Mouse (Mus musculus) limb, embryonic 14.5 days (tissue): ENCODE results near the gene Zmym1. TPM values are rescaled to one million over a fixed set of nuclear protein-coding genes. Genes with fewer than 3 reads are reported as not detected.

ENCODE experiments used
- ATAC-seq: fragments of 200-750 bp; cut with Nextera tagmentation; 2 replicates; pipeline ENCODE4 v1.8.0; 2017; ENCODE audit warnings: low read depth, moderate number of reproducible peaks, moderate TSS enrichment; ENCODE audit not compliant: low FRiP score
- DNase-seq: peaks from one replicate; pipeline ENCODE4 v3.0.0-alpha.2; 2015; ENCODE audit warnings: low spot score
- H3K27ac ChIP-seq: fragments of 300-500 bp; sonication (generic); replicated peaks from 2 replicates; pipeline ENCODE4 v1.5.1; 2014; ENCODE audit warnings: low read depth, mild to moderate bottlenecking, low read length, moderate library complexity, mixed read lengths
- H3K27me3 ChIP-seq: fragments of 300-500 bp; sonication (generic); 2 replicates; pipeline ENCODE4 v1.6.1; 2014; ENCODE audit warnings: low read length, mixed read lengths; ENCODE audit not compliant: control insufficient read depth, insufficient read depth
- H3K36me3 ChIP-seq: fragments of 300-500 bp; sonication (generic); 2 replicates; pipeline ENCODE4 v1.6.1; 2014; ENCODE audit warnings: mild to moderate bottlenecking, low read length, moderate library complexity, mixed read lengths; ENCODE audit not compliant: control insufficient read depth, insufficient read depth
- H3K4me1 ChIP-seq: fragments of 300-500 bp; sonication (generic); 2 replicates; pipeline ENCODE4 v1.6.1; 2014; ENCODE audit warnings: antibody characterized with exemption, low read length, mixed read lengths; ENCODE audit not compliant: control insufficient read depth, insufficient read depth
- H3K4me2 ChIP-seq: fragments of 300-500 bp; sonication (generic); replicated peaks from 2 replicates; pipeline ENCODE4 v1.6.1; 2014; ENCODE audit warnings: low read depth, mild to moderate bottlenecking, low read length, moderate library complexity; ENCODE audit not compliant: severe bottlenecking
- H3K4me3 ChIP-seq: fragments of 300-500 bp; sonication (generic); replicated peaks from 2 replicates; pipeline ENCODE4 v1.5.1; 2014; ENCODE audit warnings: low read length
- H3K9ac ChIP-seq: fragments of 300-500 bp; sonication (generic); 2 replicates; pipeline ENCODE4 v1.6.1; 2014; ENCODE audit warnings: mild to moderate bottlenecking, low read depth, low read length, moderate library complexity; ENCODE audit not compliant: severe bottlenecking
- H3K9me3 ChIP-seq: fragments of 300-500 bp; sonication (generic); 2 replicates; pipeline ENCODE4 v1.6.1; 2016; ENCODE audit warnings: low read length; ENCODE audit not compliant: control insufficient read depth
- POLR2A ChIP-seq: fragments of 200-500 bp; IDR thresholded peaks from 2 replicates; pipeline ENCODE4 v1.8.0; 2012; ENCODE audit warnings: inconsistent platforms, mild to moderate bottlenecking, moderate library complexity, borderline replicate concordance; ENCODE audit not compliant: insufficient read depth, insufficient read length; ENCODE audit errors: extremely low read depth
- WGBS: fragments of 180-500 bp; shearing (Covaris S2); extraction: QIAGEN DNeasy Blood & Tissue Kit; methylation state at CpG from one replicate; pipeline ENCODE4 v1.1.7; 2014; 5-methylcytosine and 5-hydroxymethylcytosine counted together
- polyA plus RNA-seq, 2 experiments: library from polyadenylated mRNA; depleted of rRNA in 1 of 2; stranded (reverse) in 1 of 2; unstranded in 1 of 2; fragments of >200 nt; fragmentation: Nextera tagmentation in 1 of 2; extraction: Ambion mirVana in 1 of 2; gene quantifications; 2 replicates each; pipeline versions ENCODE4 v1.2.1 to v1.2.3; 2012 to 2014

The Zmym1 gene
- polyA plus RNA-seq, 2 experiments, result 11.5 to 23.3 TPM

DNA sequence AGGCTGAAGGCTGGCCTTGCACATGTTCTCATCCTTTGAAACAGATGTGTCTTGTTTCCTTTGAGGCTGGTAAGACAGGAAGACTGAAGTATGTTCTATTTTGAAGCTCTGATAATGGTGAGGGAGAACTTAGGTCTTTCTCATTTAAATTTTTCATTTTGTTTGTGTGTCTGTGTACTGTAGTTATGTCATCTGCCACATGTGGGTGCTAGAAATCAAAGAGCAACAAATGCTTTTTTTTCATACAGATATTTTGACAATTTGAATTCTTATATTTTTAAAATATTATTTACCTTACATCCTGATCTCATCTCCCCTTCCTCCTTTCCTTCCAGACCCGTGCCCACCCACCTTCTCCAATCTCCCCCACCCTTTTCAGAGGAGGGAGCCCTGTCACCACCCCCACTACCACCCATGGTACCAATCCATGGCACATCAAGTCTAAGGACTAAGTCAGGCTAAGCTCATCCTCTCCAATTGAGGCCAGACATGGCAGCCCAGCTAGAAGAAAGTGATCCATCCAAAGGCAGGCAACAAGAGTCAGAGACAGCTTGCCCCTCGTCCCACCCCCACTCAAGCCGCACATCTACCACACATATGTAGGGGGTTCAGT, 21.0 kb downstream of the Zmym1 start:
- Histone ChIP-seq H3K36me3 (peaks cover 76% of the 10 kb centered on the region), H3K9me3 (no peaks in the 10 kb centered on the region), H3K27ac (no peak overlapping the region), H3K4me2 (no peak overlapping the region), H3K4me3 (no peak overlapping the region), H3K9ac (no peak overlapping the region), H3K4me1 (no peaks in the 10 kb centered on the region), H3K27me3 (no peaks in the 10 kb centered on the region)
- TF ChIP-seq POLR2A, result no peak
- ATAC-seq, result 0 out of 2 replicates have a peak, but pooled peaks have one; percentile 11
- DNase-seq, result no peak
- 76% methylated on average over 3 of the region's 3 CpGs for WGBS

DNA sequence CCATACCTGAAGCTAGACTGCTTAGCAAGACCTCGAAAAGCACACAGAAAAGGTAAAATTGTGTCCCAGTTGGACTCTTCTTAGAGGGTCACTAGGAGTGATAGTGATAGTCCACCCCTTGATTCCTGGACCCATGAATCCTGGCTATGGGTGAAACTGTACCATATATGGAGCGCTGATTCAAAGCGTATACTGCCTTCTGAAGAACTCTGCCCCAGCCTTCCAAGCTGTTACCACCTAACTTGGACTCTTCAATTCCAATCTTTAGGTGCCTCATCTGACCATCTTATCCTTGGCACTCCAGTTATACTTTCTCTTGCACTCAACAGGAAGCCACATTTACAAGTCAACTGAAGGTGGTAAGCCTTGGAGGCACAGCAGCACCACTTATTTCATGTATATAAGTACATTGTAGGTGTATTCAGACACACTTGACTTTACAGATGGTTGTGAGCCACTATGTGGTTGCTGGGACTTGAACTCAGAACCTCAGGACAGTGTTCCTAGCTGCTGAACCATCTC, 22.1 kb downstream of the Zmym1 start:
- H3K9me3 ChIP-seq, result no peaks in the 10 kb centered on the region
- DNase-seq (no peak), ATAC-seq (no peak)
- TF ChIP-seq POLR2A, result no peak
- no peaks in the 10 kb centered on the region for H3K4me1 ChIP-seq
- H3K27me3 ChIP-seq, result no peaks in the 10 kb centered on the region
- no peak overlapping the region for H3K9ac ChIP-seq
- H3K27ac ChIP-seq, result no peak overlapping the region
- peaks cover 86% of the 10 kb centered on the region for H3K36me3 ChIP-seq
- no peak overlapping the region for H3K4me2 ChIP-seq
- 83% methylated on average over 3 of the region's 3 CpGs for WGBS
- no peak overlapping the region for H3K4me3 ChIP-seq

DNA sequence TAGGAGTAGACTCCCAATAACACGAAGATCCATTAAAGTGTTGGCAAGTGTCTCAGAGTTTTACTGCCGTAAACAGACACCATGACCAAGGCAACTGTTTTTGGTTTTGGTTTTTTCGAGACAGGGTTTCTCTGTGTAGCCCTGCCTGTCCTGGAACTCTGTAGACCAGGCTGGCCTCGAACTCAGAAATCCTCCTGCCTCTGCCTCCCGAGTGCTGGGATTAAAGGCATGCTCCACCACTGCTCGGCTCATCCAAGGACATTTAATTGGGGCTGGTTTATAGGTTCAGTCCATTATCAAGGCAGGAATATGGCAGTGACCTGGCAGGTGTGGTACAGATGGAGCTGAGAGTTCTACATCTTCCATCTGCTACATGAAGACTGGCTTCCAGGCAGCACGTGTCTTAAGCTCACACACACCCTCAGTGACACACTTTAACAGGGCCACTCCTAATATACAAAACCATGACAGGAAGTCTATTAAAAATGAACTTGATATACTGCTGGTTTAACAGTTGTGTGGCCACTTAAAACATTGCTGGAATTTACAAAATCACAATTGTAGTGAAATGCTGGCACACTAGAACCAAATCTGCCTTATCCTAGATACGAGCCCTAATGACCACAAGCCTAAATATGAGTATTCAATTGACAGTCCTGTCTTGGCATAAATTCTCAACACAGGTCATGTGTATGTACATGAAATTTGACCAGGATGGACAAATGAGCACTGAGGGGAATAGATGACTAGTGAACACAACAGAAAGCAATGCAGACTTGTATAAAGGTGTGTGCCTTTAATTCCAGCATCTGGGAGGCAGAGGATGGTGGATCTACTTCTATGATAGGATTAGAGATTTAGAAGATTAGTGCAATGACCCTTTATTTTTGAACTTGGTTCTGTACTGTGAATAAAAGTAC, 22.8 kb downstream of the Zmym1 start:
- no peak for TF ChIP-seq POLR2A
- no peak overlapping the region for H3K4me3 ChIP-seq
- ATAC-seq (0 out of 2 replicates have a peak, but pooled peaks have one; percentile 6), DNase-seq (no peak)
- no peak overlapping the region for H3K27ac ChIP-seq
- H3K9me3 ChIP-seq, result no peaks in the 10 kb centered on the region
- H3K4me1 ChIP-seq, result no peaks in the 10 kb centered on the region
- no peaks in the 10 kb centered on the region for H3K27me3 ChIP-seq
- WGBS, result 72% methylated on average over 8 of the region's 8 CpGs
- peaks cover 90% of the 10 kb centered on the region for H3K36me3 ChIP-seq
- no peak overlapping the region for H3K9ac ChIP-seq
- H3K4me2 ChIP-seq, result no peak overlapping the region

DNA sequence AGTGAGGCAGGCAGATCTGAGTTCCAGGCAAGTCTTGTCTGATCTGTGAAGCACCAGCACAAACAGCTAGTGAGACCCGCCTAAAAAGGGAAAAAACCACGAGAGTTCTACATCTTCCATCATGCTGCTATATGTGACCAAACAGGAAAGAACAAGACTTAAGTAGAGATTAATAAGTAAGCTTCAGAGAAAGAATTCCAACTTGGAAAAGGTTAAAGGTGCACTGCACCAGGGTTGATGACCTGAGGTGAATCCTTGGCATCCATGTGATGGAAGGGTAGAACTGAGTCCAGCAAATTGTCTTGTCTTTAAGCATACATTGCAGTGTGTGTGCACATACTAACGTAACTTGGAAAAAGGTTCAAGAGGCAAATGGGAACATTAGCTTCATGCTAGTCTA, 23.8 kb downstream of the Zmym1 start:
- TF ChIP-seq POLR2A, result no peak
- Histone ChIP-seq H3K9ac (no peak overlapping the region), H3K4me3 (no peak overlapping the region), H3K36me3 (peaks cover 93% of the 10 kb centered on the region), H3K27me3 (no peaks in the 10 kb centered on the region), H3K4me2 (no peak overlapping the region), H3K9me3 (no peaks in the 10 kb centered on the region), H3K4me1 (no peaks in the 10 kb centered on the region), H3K27ac (no peak overlapping the region)
- DNase-seq, result no peak
- ATAC-seq, result no peak
- WGBS, result 90% methylated on average over 3 of the region's 3 CpGs
